Mouse (Mus musculus) kidney, adult 11 months (tissue): ENCODE measurements around the gene Gm17359.

Experiments used
- DNase-seq: peaks from one replicate; pipeline ENCODE4 v3.0.0; 2022

Gm17359 gene

GRCm38 (mm10) chr3:79358721-79359120 lies 22.3 kb downstream of the Gm17359 start:
- DNase-seq, result no peak

DNA sequence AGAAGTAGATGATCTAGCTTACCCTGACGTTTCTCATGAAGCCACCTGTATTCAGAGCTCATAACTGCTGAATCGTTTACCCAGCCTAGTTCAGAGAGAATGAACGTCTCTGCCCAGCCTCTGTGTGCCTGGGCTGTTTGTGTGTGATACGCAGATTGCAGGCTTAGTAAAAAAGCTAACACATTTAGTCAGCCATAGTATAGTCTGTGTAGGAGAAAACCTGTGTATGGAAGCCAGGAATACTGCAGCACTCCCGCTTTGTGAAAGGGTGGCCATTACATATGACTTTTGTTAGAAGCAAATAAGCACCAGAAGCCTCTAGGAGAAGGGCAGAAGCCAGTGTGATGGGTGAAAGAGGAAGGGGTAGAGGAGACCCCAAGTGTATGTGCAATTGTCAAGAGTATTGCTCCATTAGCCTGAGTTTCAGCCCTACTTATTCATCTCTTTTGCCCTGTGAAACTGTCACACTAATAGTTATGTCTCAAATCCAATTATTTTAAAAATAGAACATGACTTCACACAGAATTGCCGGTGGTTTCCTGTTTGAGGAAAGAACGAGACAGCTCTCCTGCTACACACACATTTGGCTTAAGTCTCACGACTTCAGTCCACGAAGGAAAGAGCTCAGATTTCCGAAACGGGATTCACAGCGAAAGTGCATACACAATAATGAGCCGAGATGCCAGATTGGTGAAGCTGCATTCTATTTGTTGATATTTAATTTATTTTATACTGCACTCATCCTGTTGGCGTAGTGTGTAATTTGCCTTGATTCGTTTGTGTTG lies 24.0 kb downstream of the Gm17359 start:
- DNase-seq, result no peak

- no peak for DNase-seq
Measured at GRCm38 (mm10) chr3:79366098-79366497, 29.6 kb downstream of the Gm17359 start.

GRCm38 (mm10) chr3:79368306-79368705 lies 31.8 kb downstream of the Gm17359 start:
- DNase-seq, result peak; percentile 70

- DNase-seq, result no peak
Measured at GRCm38 (mm10) chr3:79370385-79370929, 34.0 kb downstream of the Gm17359 start.

- DNase-seq, result no peak
Measured at GRCm38 (mm10) chr3:79371506-79372195, 35.2 kb downstream of the Gm17359 start.

DNA sequence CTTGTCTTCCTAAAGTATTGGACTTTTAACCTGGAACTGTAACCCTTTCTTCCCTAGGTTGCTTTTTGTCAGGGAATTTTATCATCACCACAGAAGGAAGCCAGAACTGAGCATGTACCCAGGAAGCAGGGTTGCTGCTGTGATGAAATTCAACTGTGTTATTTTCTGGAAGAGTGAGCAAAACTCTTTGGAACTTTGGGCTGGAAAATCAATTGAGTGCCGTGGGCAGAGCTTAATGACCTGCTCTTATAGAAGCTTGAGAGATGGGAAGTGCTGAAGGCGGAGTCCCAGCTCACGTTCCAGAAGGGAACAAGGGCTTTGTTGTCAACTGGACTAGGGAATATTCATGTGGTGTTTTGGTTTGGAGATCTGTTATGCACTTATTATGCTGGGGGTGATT lies 37.5 kb downstream of the Gm17359 start:
- no peak for DNase-seq

DNA sequence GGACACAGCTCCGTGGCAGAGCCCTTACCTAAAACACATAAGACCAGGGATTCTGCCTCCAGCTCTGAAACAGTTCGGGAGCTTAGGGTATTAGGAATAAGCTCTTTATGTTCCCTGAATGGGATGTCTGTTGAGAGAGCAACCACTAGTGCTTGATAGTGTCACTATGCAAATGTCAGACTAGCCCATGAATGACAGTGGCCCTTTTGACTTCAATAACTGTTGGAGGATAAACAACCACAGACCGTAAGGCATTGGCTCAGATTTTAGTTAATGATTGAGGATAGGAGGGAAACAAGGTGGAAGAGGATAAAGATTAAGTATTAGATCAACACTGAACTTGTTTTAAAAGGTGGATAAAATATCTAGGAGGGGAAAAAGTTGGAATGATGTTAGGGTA lies 41.6 kb downstream of the Gm17359 start:
- no peak for DNase-seq

DNA sequence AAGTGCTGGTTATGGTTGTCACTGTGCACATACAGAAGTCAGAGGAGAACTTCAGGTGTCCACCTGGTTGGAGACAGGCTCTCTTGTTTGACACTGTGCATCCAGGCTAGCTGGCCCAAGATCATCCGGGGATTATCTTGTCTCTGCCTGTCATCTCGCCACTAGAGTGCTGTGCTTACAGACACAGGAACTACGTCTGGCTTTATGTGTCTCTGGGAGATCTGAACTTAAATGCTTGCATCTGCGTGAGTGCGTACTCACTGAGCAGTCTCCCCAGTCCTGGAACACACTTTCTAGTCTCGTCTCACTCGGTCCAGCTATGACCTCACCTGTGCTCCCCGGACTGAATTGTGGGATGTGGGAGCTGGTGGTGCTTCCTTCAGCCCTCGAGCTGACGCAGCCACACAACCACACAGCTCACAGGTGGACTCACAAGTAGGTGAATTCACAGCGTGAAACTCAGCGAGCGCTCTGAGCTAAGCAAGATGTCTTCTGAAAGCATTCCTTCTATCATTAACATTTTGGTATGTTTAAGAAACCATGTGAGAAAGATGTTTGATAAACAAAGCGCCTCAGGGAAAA lies 42.9 kb downstream of the Gm17359 start:
- DNase-seq, result no peak

DNA sequence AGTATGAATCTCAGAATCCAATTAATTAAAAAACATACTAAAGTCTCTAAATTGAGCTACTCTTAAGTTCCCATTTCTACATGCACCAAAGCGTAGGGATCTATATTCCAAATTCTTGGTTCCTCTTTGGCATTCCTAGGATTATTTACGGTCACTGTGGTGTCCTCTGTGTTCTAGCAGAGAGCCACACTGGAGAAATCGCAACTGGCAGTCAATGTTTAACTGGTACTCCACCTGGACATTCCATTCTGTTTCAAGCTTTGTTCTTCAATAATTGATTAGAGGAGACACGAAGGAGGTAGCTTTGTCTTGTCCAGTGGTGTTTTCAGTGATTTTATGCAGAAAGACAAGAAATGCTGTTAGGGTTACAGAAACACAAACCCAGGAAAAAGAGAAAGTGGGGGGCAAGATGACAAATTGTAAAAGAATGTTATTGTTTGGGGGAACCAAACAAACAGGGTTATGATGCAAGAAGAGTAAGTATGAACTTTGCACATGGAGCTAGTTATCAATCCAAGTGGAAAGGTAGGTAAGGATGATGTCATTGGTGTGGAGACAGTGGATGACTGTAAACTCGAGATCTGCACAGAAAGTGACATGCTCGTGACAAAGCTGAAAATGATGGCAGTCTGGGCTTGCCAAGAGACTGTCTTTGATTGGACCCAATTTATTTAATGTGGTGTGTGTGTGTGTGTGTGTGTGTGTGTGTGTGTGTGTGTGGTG lies 43.6 kb downstream of the Gm17359 start:
- DNase-seq, result no peak

- DNase-seq, result peak; percentile 16
Measured at GRCm38 (mm10) chr3:79381398-79381797, 44.9 kb downstream of the Gm17359 start.

- no peak for DNase-seq
Measured at GRCm38 (mm10) chr3:79385434-79386029, 49.1 kb downstream of the Gm17359 start.

GRCm38 (mm10) chr3:79389081-79389480 lies 52.6 kb downstream of the Gm17359 start:
- DNase-seq, result no peak

GRCm38 (mm10) chr3:79400552-79400951 lies 64.1 kb downstream of the Gm17359 start:
- no peak for DNase-seq

- no peak for DNase-seq
Measured at GRCm38 (mm10) chr3:79402056-79402455, 65.6 kb downstream of the Gm17359 start.

DNA sequence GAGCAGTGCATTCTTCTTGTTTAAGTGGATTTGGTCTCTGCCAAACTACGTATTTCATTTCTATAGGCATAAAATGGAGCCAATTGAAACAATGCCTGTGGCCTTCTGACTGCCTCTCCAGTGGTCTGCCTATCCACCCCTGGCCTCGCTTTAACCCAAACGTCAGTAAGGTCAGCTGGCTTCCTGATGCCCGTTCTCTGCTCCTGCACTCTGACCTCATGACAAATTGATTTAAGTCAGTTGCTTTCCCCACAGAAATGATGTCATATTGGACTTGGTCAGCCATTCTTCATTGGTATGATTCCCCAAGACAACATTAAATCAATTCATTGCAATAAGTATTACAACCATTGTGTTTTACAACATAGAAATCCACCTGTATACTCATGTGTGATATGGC lies 72.1 kb downstream of the Gm17359 start:
- no peak for DNase-seq

DNA sequence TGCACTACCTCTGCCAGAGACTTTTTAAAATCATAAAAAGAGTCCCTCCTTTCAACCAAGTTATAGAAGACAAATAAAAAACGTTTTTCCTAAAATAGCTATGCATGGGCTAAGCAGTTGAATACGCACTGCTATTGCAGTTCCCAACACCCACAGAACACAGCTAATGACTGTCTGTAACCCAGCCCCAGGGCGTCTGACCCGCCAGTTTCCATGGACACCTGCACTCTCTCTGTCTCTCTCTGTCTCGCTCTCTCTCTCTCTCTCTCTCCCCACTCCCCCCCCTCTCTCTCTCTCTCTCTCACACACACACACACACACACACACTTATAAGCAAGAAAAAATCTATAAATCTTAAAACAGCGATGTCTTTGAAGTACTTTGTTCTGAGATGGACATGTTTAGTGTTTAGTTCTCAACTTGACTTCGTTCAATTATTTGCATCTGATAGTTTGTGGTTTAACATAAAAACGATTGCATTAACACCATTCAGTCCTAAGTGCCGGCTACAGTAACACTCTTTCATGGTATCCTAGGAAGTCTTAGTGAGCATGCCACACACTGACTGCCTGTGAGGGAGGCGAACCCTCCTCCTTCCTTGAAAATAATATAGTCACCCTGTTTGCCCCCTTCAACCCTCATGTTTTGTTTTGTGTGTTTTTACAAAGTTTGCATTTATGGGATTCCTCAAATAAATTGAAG lies 73.6 kb downstream of the Gm17359 start:
- DNase-seq, result no peak

- DNase-seq, result no peak
Measured at GRCm38 (mm10) chr3:79410629-79410995, 74.2 kb downstream of the Gm17359 start.

DNA sequence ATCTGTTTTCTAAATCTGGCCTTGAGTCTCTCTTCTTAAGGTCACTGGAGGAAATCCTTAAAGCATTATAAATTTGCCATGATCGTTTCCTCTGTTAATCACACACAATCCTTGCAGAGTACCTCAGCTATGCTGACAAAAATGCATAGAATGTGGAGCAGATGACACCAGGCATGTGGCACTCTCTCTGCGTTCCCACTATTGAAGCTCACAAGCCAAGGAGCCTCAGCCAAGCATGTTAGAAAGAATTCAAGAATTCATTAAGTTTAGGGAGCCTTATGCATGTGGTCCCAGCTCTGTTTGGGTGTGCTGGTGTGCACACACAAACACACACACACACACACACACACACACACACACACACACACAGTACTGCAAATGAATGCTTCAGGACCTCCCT lies 75.2 kb downstream of the Gm17359 start:
- no peak for DNase-seq

- DNase-seq, result no peak
Measured at GRCm38 (mm10) chr3:79413492-79413891, 77.0 kb downstream of the Gm17359 start.

- DNase-seq, result no peak
Measured at GRCm38 (mm10) chr3:79415081-79415480, 78.6 kb downstream of the Gm17359 start.

- DNase-seq, result no peak
Measured at GRCm38 (mm10) chr3:79415929-79416328, 79.5 kb downstream of the Gm17359 start.
